Mouse (Mus musculus): ENCODE measurements around the gene Cfl1.

Cfl1 gene

DNA sequence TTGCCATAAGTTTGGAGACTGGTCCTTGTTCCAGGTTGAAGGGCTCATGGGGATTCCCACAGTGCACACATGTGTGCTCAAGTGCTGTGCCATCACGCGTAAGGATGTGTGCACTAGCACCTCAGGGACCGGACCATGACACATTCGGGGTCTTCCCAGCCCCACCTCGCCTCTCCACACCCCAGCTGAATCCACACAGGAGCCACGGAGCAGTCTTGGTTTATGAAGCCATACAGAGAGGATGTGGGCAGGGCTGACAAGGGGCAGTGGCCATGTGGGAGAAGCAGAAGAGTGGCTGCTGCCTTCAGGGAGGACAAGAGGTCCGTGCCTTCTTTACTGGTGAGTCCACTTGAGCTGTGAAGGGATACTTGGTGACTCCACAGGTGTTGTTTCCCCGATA is 25.2 kb upstream of the Cfl1 start:
- no peak for DNase-seq (ENCODE audit: low read depth, low spot score)

DNA sequence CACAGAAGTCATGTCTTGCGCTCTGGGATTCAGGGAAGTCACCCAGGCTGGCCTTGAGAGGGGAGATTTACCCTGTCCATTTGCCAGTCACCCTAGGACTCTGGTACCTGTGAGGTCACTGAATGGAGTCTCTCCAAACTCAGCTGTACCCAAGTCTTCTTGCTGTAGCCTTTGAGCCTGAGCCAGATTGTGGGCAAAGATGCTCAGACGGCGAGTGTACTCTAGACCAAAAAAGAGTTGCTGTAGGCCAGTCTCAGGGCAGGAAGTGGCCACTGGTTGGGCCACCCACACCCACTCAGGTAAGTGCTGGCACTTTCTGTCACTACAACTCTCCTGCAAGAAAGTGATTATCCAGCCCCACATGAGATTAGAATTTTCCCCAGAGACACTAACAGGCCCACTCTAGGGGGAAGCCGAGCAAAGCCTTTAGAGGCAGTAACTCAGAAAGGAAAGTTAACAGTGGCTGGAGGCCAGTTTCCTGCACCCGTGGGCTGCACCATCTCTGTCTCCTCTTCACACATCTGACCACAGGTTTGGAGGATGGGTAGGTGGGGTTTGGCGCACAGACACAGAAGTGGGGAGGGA is 23.2 kb upstream of the Cfl1 start:
- no peak for DNase-seq (ENCODE audit: low read depth, low spot score)

GRCm38 (mm10) chr19:5468374-5468773 is 21.9 kb upstream of the Cfl1 start, which contains the start of gene Ctsw:
Gene Ctsw (minus strand): TSS chr19:5468507.
- peak; percentile 69 for DNase-seq (ENCODE audit: low read depth, low spot score)

- no peak for DNase-seq (ENCODE audit: low read depth, low spot score)
Measured at GRCm38 (mm10) chr19:5471846-5472245, 18.4 kb upstream of the Cfl1 start.

- no peak for DNase-seq (ENCODE audit: low read depth, low spot score)
Measured at GRCm38 (mm10) chr19:5472857-5473256, 17.4 kb upstream of the Cfl1 start.

- DNase-seq (ENCODE audit: low read depth, low spot score): peak; percentile 64
Measured at GRCm38 (mm10) chr19:5473720-5474119, 16.5 kb upstream of the Cfl1 start, which contains the start of gene Efemp2. Gene Efemp2 (plus strand): TSS chr19:5473954.

DNA sequence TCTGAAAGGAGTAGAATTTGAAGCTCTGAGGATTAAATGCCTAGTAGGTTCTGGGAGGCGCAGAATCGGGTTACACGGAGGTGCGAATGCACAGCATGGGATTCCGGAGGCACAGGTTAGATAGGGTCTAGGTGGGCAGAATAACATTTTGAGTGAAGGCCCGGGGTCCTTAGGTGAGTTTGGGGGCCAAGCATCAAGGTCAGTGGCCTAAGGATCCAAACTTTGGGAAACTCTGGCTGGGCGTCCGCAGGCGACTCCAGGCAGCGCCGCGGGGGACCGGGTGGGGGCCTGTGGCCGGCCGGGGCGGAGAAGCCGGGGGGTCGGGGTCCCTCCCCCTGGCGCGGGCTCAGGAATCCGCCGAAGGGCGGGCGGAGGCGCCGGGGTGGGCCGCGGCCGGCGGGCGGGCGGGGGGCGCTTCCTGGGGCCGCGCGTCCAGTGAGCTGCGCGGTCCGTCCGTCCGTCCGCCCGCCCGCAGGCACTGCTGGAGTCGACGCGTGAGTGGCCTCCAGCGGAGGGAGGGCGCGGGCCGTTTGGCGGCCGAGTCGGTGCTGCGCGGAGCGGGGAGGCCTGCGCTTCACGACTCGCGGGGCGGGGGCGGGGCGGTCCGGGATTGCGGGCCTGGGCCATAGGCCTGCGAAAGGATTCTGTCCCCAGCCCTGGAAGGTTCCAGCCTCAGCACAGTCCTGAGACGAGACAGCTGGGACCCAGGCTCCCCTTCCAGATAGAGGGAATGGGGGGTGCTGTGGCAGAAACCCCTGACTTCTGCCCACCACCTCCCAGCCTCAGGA is 15.8 kb upstream of the Cfl1 start:
- no peak for DNase-seq (ENCODE audit: low read depth, low spot score)

DNA sequence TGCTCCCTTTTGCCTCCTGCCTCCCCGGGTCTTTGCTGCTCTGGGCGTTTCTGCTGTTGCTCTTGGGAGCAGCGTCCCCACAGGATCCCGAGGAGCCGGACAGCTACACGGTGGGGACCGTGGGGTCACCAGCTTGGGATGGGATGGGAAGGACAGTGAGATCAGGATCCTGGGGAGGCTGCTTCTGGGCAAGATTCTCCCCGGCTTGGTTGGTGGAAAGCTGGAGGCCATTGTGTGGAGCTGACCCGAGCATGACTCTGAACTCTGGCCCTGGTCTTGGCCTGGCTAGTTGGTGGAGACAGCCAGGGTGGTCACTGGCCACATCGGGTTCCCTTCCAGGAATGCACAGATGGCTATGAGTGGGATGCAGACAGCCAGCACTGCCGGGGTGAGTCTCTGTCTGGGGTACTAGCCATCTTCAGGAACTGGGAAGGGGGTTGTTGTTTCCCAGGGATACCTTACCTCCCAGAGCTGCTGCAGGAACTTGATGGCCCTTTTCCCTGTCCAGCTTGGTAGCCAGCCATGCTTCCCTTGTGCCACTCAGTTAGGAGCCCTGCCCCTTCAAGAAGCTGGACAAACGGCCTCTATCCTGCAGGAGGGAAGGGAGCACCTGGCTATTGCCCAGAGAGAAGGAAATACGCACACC is 15.1 kb upstream of the Cfl1 start:
- no peak for DNase-seq (ENCODE audit: low read depth, low spot score)

DNA sequence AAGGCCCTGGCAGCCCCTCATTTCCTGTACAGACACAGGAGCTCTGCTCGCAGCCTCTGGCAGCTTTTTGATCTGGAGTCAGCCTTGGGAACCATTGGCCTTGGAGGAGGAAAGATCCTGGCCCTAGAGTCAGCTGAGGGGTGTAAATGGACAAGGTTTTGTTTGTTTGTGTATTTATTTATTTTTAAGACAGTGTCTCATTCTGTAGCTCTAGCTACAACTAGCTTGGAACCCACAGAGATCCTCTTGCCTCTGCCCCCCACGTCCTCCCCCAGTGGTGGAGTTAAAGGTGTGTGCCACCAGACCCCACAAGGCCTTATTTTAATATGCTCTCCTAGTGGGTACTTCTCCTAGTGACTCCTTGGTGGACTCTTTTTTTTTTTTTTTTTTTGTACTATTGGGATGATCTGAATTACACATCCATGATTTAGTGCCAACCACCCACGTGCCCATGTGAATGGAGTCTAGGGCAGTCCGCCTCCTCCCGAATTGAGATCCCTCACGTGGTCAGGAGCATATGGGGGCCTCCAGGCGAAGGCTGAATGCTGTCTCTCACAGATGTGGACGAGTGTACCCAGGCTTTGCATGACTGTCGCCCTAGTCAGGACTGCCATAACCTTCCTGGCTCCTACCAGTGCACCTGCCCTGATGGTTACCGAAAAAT is 13.1 kb upstream of the Cfl1 start:
- DNase-seq (ENCODE audit: low read depth, low spot score): no peak

DNA sequence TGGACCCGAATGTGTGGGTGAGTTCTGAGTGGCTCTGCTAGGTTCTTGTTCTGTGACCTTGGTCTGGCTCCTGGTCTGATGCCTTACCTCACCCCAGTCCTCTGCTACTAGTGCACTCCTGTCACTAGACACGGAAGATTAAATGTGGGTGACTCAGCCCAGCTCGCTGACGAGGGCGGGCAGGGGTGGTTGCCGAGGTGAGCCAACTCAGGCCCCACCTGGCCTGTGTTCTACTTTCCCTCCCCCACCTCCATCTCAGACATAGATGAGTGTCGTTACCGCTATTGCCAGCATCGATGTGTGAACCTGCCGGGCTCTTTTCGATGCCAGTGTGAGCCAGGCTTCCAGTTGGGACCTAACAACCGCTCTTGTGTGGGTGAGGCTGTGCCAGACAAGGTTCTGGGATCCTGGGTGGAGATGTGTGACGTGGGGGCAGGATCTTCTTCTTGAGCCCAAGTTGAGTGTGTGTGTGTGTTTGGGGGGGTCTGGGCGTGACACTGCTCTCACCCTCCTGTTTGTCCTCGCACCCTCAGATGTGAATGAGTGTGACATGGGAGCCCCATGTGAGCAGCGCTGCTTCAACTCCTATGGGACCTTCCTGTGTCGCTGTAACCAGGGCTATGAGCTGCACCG is 12.5 kb upstream of the Cfl1 start:
- DNase-seq (ENCODE audit: low read depth, low spot score): no peak

- DNase-seq (ENCODE audit: low read depth, low spot score): no peak
Measured at GRCm38 (mm10) chr19:5480016-5480415, 10.2 kb upstream of the Cfl1 start.

DNA sequence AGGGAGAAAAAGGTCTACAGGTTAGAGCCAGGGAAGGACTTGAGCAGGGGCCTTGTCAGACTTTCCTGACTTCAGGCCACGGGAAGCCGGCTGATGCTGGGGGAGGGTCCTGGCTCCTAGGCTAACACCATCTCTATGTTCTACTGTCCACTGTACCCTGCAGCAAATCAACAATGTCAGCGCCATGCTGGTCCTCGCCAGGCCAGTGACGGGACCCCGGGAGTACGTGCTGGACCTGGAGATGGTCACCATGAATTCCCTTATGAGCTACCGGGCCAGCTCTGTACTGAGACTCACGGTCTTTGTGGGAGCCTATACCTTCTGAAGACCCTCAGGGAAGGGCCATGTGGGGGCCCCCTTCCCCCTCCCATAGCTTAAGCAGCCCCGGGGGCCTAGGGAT is 8.9 kb upstream of the Cfl1 start:
- DNase-seq (ENCODE audit: low read depth, low spot score): no peak

GRCm38 (mm10) chr19:5483386-5484359 is 6.6 kb upstream of the Cfl1 start:
- no peak for DNase-seq (ENCODE audit: low read depth, low spot score)

- DNase-seq (ENCODE audit: low read depth, low spot score): no peak
Measured at GRCm38 (mm10) chr19:5484496-5484895, 5.8 kb upstream of the Cfl1 start.

- DNase-seq (ENCODE audit: low read depth, low spot score): no peak
Measured at GRCm38 (mm10) chr19:5485371-5485770, 4.9 kb upstream of the Cfl1 start.

DNA sequence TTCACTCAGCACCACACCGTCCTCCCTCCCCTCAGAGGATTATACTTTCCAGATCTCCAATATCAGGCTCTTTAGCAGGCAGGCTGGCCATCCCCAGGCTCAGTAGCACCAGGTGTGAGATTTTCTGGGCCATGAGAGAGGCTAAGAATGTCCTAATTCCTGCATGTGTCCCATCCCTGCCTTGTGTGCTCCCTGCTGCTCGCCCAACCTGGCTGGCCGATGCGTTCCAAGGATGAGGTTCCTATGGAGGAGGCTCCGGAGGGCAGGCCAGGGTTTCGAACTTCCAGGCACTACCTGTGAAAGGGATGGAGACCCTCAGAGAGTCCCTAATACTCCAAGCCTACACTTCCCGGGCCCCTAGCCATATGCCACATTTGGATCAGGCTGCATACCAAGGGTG is 4.4 kb upstream of the Cfl1 start:
- no peak for DNase-seq (ENCODE audit: low read depth, low spot score)

DNA sequence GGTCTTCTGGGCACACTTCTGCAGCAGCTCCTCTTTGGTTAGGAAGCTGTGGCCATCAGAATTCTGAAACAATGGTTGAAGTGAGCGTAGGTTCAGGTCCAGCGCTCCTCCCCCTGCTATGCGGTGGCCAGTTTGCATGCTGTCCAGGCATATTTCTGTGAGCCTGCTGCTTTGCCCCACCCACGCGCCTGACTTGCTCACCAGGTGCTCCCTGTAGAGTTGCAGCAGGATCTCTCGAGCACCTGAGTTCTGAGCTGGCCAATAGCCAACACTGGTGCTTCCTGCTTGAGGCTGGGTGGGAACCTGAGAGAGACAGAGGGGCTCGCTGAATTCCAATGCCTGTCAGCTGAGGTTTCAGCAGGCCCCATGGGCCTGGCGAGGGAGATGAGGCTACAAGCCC is 4.0 kb upstream of the Cfl1 start:
- no peak for DNase-seq (ENCODE audit: low read depth, low spot score)

DNA sequence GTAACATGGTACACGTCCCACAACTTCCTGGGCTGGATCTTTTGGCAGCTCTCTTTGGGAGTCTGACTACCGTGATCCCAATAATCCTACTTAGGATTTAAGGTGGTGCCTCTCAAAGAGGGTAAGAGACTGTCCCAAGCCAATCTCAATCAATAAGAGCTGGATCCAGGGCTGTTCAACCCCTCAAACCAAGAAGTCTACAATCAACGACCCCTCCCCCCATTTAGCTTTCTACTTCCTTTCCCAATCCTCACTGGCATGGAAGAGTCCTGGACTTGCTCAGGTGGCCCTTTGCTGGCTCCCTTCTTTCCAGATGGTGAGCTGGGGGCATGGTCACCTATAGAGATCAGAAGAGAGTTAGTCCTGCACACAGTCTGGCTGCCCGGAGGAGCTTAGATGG is 3.5 kb upstream of the Cfl1 start:
- DNase-seq (ENCODE audit: low read depth, low spot score): no peak

DNA sequence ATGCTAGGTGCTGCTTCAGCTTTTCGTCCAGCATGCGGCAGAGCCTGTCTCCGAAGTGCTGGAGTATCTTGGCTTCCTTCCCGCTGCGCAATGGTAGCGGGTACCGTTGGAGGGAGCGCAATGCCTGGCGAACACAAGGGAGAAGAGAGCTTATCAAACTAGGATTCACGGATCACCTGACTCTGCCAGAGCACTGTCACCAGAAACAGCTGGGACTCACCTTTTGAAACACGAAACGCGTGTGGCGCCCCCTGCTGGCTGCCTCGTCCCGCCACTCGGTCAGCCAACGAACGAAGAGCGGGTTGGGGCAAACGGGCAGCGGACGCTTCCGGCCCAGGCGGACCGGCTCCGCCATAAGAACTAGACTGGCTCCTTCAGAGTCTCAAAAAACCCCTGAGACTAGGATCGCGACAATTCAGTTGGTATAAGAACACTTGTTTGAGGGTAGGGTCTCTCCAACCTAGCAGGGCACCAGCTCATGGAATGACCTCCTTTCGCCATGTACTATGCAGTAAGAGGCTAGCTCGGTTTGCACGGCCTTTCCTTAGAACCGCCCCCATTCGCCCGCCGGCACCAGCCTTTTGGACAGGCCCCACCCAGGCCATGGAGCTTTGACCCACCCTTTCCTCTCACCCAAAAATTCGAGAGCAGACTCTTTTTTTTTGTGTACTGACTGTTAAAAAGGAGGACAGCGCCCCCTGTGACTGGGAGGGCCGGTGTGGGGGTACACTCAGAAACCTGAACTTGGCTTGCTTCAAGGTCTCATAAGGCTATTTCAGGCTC is 2.3 kb upstream of the Cfl1 start, which contains the start of gene Mus81:
Mus81 (minus strand) TSS at position 635 of the 783 bp plus-strand sequence.
- DNase-seq (ENCODE audit: low read depth, low spot score): peak; percentile 95

All from CD4-positive helper T cell, adult 2 months (primary cell).